Mouse (Mus musculus) midbrain, embryonic 11.5 days (tissue): Measurements from ENCODE around the gene Ubtf. TPM values are rescaled to one million over a fixed set of nuclear protein-coding genes. Genes with fewer than 3 reads are reported as not detected.

Experiments
- polyA plus RNA-seq: library from polyadenylated mRNA; unstranded; fragments of >200 nt; fragmentation: Nextera tagmentation; extraction: Ambion mirVana; gene quantifications from 2 replicates; pipeline ENCODE4 v1.2.1, GENCODE M21; 2014

The Ubtf gene
- polyA plus RNA-seq, 1 experiment from 2014 or later = 86.1 TPM

Other genes starting within 250 kb of the Ubtf start
- gene Mpp2, start 231.2 kb downstream of the Ubtf start, polyA plus RNA-seq = 9.4 and 10.8 TPM in 2 replicates
- not detected in 2 replicates for gene Ppy, start 218.4 kb downstream of the Ubtf start, polyA plus RNA-seq
- 0.44 TPM in 1 of 2 replicates, not detected in the other for gene Pyy, start 211.9 kb downstream of the Ubtf start, polyA plus RNA-seq
- not detected in 2 replicates for gene Nags, start 174.2 kb downstream of the Ubtf start, polyA plus RNA-seq
- gene Tmem101, start 163.3 kb downstream of the Ubtf start, polyA plus RNA-seq = 33.5 and 35.9 TPM in 2 replicates
- 73.5 and 74.8 TPM in 2 replicates for gene Lsm12, start 134.4 kb downstream of the Ubtf start, polyA plus RNA-seq
- gene G6pc3, start 130.1 kb downstream of the Ubtf start, polyA plus RNA-seq = 27.8 and 31.5 TPM in 2 replicates
- 25.6 and 31.9 TPM in 2 replicates for gene Hdac5, start 89.6 kb downstream of the Ubtf start, polyA plus RNA-seq
- 17.4 and 18.4 TPM in 2 replicates for gene BC030867, start 70.9 kb downstream of the Ubtf start, polyA plus RNA-seq
- 0.08 TPM in 1 of 2 replicates, not detected in the other for gene Asb16, start 51.0 kb downstream of the Ubtf start, polyA plus RNA-seq
- gene Tmub2, start 34.8 kb downstream of the Ubtf start, polyA plus RNA-seq = 54.0 and 55.7 TPM in 2 replicates
- gene Atxn7l3, start 23.1 kb downstream of the Ubtf start, polyA plus RNA-seq = 13.3 and 15.2 TPM in 2 replicates
- gene Slc4a1, start 46.5 kb upstream of the Ubtf start, polyA plus RNA-seq = 30.6 and 31.3 TPM in 2 replicates
- 42.0 and 43.0 TPM in 2 replicates for gene Rundc3a, start 73.7 kb upstream of the Ubtf start, polyA plus RNA-seq
- gene Slc25a39, start 88.2 kb upstream of the Ubtf start, polyA plus RNA-seq = 167 and 193 TPM in 2 replicates
- gene Grn, start 110.6 kb upstream of the Ubtf start, polyA plus RNA-seq = 36.8 and 39.3 TPM in 2 replicates
- 7.2 and 10.6 TPM in 2 replicates for gene Fam171a2, start 127.9 kb upstream of the Ubtf start, polyA plus RNA-seq
- 4.5 and 5.2 TPM in 2 replicates for gene Itga2b, start 150.4 kb upstream of the Ubtf start, polyA plus RNA-seq
- 42.5 and 43.8 TPM in 2 replicates for gene Gpatch8, start 236.7 kb upstream of the Ubtf start, polyA plus RNA-seq